Mouse (Mus musculus): ENCODE data around the gene Gnaq.

DNA sequence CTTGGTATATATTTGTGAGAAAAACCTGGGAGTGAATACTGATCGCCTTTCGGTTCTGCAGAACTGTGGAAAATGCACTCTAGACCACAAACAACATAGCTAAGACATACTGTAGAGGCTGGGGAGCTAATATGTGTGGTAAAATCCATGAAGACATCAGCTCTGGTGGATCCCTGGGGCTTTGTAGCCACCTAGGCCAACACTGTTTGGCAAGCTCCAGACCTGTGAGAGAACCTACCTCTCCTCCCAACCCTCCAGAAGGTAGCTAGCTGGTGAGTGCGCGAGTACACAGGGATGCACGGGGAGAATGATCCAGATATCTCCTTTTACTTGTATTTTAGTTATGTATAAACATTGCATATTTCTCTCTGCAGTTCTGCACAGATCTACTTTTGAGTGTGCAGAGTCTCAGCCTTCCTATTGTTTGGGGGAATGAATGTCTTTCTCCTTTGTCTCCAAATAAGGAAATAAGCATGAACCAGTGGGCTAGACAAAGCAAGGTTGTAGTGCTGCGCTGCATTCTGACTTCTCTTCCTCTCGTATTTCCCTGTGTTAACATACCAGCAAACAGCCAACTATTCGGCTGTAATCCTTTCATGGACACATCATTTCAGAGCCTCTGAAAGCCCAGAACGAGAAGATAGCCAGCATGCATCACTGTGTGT is 205.4 kb downstream of the Gnaq start:
- TF ChIP-seq POLR2A (IDR thresholded peaks at IDR 0.05; ENCODE audit: control insufficient read depth, extremely low read depth, insufficient read depth, low read length, poor library complexity): no peak
- TF ChIP-seq CTCF (IDR thresholded peaks at IDR 0.05; ENCODE audit: borderline replicate concordance, control insufficient read depth, extremely low read depth, insufficient read depth, low read length, poor library complexity): no peak

Measured in thymus, adult 2 months (tissue).